Mouse (Mus musculus): Measurements from ENCODE around the gene Fpr2. TPM values are rescaled to one million over a fixed set of nuclear protein-coding genes. Genes with fewer than 3 reads are reported as not detected.

Fpr2 gene
- total RNA-seq, 1 experiment = not detected

DNA sequence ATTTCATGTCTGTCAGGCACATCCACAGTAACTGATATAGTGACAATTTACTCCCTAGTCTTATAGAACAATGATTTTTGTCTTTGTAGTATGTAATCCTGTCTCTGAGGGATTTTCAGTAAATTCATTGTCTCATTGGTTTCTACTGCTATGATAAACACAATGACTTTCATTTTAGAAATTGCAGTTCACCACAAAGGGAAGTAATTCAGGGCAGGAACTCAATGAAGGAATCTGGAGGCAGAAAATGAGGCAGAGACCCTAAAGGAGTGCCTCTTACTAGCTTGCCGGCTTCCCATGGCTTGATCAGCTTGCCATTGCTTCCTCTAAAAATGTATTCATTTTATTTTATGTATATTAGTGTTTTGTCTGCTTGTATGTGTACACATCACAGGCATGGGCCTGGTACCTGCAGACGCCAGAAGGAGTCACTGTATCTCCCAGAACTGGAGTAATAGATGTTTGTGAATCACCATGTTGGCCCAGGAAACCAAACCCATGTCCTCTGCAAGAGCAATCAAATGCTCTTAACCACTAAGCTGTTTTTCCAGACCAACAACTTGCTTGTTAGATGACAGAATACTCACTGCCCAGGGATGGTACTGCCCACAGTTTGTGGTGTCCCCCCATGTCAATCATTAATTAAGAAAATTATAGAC, 16.6 kb upstream of the Fpr2 start:
- no peaks in the 10 kb centered on the region for H3K9me3 ChIP-seq (ENCODE audit: control insufficient read depth, insufficient read depth, low read depth, low read length)
- no peak overlapping the region for H3K4me3 ChIP-seq (ENCODE audit: insufficient read depth in 1 of 2, low read depth in 1 of 2, low read length in 2 of 2, poor library complexity in 1 of 2, severe bottlenecking in 1 of 2)
- TF ChIP-seq ZC3H11A (IDR thresholded peaks at IDR 0.05; ENCODE audit: borderline replicate concordance, low read depth, low read length) (no peak), HCFC1 (IDR thresholded peaks at IDR 0.05; ENCODE audit: borderline replicate concordance, insufficient read depth, low read length) (no peak), CHD2 (IDR thresholded peaks at IDR 0.05; ENCODE audit: low read depth, low read length) (no peak), ZNF384 (IDR thresholded peaks at IDR 0.05; ENCODE audit: low read depth, low read length) (no peak), MAFK (IDR thresholded peaks at IDR 0.05; ENCODE audit: insufficient read depth, low read depth, low read length) (no peak)
- no peak for DNase-seq (ENCODE audit: low read depth, low spot score)
- no peak overlapping the region for H3K27ac ChIP-seq (ENCODE audit: insufficient read depth, low read depth, low read length, poor library complexity, severe bottlenecking)
- no peaks in the 10 kb centered on the region for H3K4me1 ChIP-seq (ENCODE audit: control insufficient read depth in 2 of 2, insufficient read depth in 2 of 2, low read length in 2 of 2, poor library complexity in 1 of 2)
- in situ Hi-C loops (cut with MboI; ENCODE audit: low sequenced_read_pairs in 2 of 2, unreplicated experiment in 2 of 2) = no loop called here
- no peak overlapping the region for H3K9ac ChIP-seq (ENCODE audit: insufficient read depth, low read depth, low read length, poor library complexity, severe bottlenecking)
- H3K36me3 ChIP-seq (ENCODE audit: control insufficient read depth, insufficient read depth, low read length, poor library complexity, severe bottlenecking) = no peaks in the 10 kb centered on the region

DNA sequence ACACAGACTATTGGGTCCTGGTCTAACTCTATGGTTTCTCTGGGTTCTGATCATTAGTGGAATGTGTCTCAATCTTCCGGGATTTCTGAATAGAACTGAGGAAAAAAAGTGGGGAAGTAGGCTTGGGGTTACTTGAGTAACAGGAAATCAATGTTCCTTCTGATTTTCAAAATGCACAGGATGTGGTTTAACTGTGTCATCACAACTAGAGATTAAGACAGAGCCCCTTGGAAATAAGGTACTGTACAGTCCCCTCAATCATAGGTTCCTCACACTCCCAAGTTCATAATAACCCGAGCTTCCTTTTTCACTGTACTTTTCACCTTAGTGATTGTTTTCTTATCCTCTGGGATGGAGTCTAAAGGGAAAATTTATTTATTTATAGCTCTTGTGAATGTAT, 15.9 kb upstream of the Fpr2 start:
- H3K9me3 ChIP-seq (ENCODE audit: control insufficient read depth, insufficient read depth, low read depth, low read length) = no peaks in the 10 kb centered on the region
- in situ Hi-C loops (cut with MboI; ENCODE audit: low sequenced_read_pairs in 2 of 2, unreplicated experiment in 2 of 2) = no loop called here
- no peak for DNase-seq (ENCODE audit: low read depth, low spot score)
- H3K4me1 ChIP-seq (ENCODE audit: control insufficient read depth in 2 of 2, insufficient read depth in 2 of 2, low read length in 2 of 2, poor library complexity in 1 of 2) = no peaks in the 10 kb centered on the region
- no peaks in the 10 kb centered on the region for H3K36me3 ChIP-seq (ENCODE audit: control insufficient read depth, insufficient read depth, low read length, poor library complexity, severe bottlenecking)
- H3K9ac ChIP-seq (ENCODE audit: insufficient read depth, low read depth, low read length, poor library complexity, severe bottlenecking) = no peak overlapping the region
- H3K27ac ChIP-seq (ENCODE audit: insufficient read depth, low read depth, low read length, poor library complexity, severe bottlenecking) = no peak overlapping the region
- no peak overlapping the region for H3K4me3 ChIP-seq (ENCODE audit: insufficient read depth in 1 of 2, low read depth in 1 of 2, low read length in 2 of 2, poor library complexity in 1 of 2, severe bottlenecking in 1 of 2)
- no peak for TF ChIP-seq CHD2 (IDR thresholded peaks at IDR 0.05; ENCODE audit: low read depth, low read length)
- TF ChIP-seq ZC3H11A (IDR thresholded peaks at IDR 0.05; ENCODE audit: borderline replicate concordance, low read depth, low read length) = no peak
- no peak for TF ChIP-seq HCFC1 (IDR thresholded peaks at IDR 0.05; ENCODE audit: borderline replicate concordance, insufficient read depth, low read length)
- no peak for TF ChIP-seq MAFK (IDR thresholded peaks at IDR 0.05; ENCODE audit: insufficient read depth, low read depth, low read length)
- TF ChIP-seq ZNF384 (IDR thresholded peaks at IDR 0.05; ENCODE audit: low read depth, low read length) = no peak

DNA sequence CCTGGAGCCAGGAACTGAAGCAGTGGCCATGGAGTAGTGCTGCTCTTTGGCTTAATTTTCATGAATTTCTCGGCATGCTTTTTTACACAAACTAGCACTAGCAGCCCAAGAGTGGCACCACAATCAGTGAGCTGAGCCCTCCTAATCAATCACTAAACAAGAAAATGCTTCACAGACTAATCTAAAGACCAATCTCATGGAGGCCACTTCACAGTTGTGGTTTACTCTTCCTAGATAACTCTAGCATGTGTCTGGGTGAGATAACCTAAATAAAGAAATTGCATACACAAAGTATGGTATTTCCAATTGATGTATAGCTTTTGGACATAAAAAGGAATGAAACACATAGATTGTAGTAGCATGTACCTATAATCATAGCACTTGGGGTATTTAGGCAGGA, 8.3 kb upstream of the Fpr2 start:
- Histone ChIP-seq H3K36me3 (ENCODE audit: control insufficient read depth, insufficient read depth, low read length, poor library complexity, severe bottlenecking) (no peaks in the 10 kb centered on the region), H3K9me3 (ENCODE audit: control insufficient read depth, insufficient read depth, low read depth, low read length) (no peaks in the 10 kb centered on the region), H3K9ac (ENCODE audit: insufficient read depth, low read depth, low read length, poor library complexity, severe bottlenecking) (no peak overlapping the region), H3K4me1 (ENCODE audit: control insufficient read depth in 2 of 2, insufficient read depth in 2 of 2, low read length in 2 of 2, poor library complexity in 1 of 2) (no peaks in the 10 kb centered on the region), H3K27ac (ENCODE audit: insufficient read depth, low read depth, low read length, poor library complexity, severe bottlenecking) (no peak overlapping the region), H3K4me3 (ENCODE audit: insufficient read depth in 1 of 2, low read depth in 1 of 2, low read length in 2 of 2, poor library complexity in 1 of 2, severe bottlenecking in 1 of 2) (no peak overlapping the region)
- TF ChIP-seq ZNF384 (IDR thresholded peaks at IDR 0.05; ENCODE audit: low read depth, low read length) (no peak), HCFC1 (IDR thresholded peaks at IDR 0.05; ENCODE audit: borderline replicate concordance, insufficient read depth, low read length) (no peak), MAFK (IDR thresholded peaks at IDR 0.05; ENCODE audit: insufficient read depth, low read depth, low read length) (no peak), CHD2 (IDR thresholded peaks at IDR 0.05; ENCODE audit: low read depth, low read length) (no peak), ZC3H11A (IDR thresholded peaks at IDR 0.05; ENCODE audit: borderline replicate concordance, low read depth, low read length) (no peak)
- no peak for DNase-seq (ENCODE audit: low read depth, low spot score)
- in situ Hi-C loops (cut with MboI; ENCODE audit: low sequenced_read_pairs in 2 of 2, unreplicated experiment in 2 of 2) = no loop called here

DNA sequence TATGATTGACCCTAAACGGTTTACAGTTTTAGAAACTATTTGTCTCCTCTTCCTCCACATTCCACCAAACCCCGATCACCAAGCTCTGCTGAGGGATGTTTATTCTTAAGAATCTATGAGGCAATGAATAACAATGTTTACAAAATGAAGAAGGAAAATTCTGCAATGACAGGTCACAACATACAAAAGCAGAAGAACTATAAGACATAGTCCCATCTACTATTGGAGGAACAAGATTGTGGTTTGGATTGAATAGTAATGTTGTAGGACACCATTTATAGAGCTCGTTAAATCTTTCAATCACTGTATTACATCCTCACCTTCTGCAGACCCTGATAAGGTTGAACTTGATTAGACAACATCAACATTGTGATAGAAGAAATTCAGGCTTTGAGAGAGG, 5.0 kb upstream of the Fpr2 start:
- Histone ChIP-seq H3K4me1 (ENCODE audit: control insufficient read depth in 2 of 2, insufficient read depth in 2 of 2, low read length in 2 of 2, poor library complexity in 1 of 2) (no peaks in the 10 kb centered on the region), H3K27ac (ENCODE audit: insufficient read depth, low read depth, low read length, poor library complexity, severe bottlenecking) (no peak overlapping the region), H3K36me3 (ENCODE audit: control insufficient read depth, insufficient read depth, low read length, poor library complexity, severe bottlenecking) (no peaks in the 10 kb centered on the region), H3K4me3 (ENCODE audit: insufficient read depth in 1 of 2, low read depth in 1 of 2, low read length in 2 of 2, poor library complexity in 1 of 2, severe bottlenecking in 1 of 2) (no peak overlapping the region), H3K9me3 (ENCODE audit: control insufficient read depth, insufficient read depth, low read depth, low read length) (no peaks in the 10 kb centered on the region), H3K9ac (ENCODE audit: insufficient read depth, low read depth, low read length, poor library complexity, severe bottlenecking) (no peak overlapping the region)
- no peak for TF ChIP-seq CHD2 (IDR thresholded peaks at IDR 0.05; ENCODE audit: low read depth, low read length)
- TF ChIP-seq ZC3H11A (IDR thresholded peaks at IDR 0.05; ENCODE audit: borderline replicate concordance, low read depth, low read length) = no peak
- no peak for TF ChIP-seq HCFC1 (IDR thresholded peaks at IDR 0.05; ENCODE audit: borderline replicate concordance, insufficient read depth, low read length)
- TF ChIP-seq ZNF384 (IDR thresholded peaks at IDR 0.05; ENCODE audit: low read depth, low read length) = no peak
- no peak for DNase-seq (ENCODE audit: low read depth, low spot score)
- in situ Hi-C loops (cut with MboI; ENCODE audit: low sequenced_read_pairs in 2 of 2, unreplicated experiment in 2 of 2) = loop anchor here in 1 of 2 experiments (10.0 kb wide), 1 partner anchor 108 kb away; no protein-coding TSS in a partner anchor

Measured in ES-E14 (cell line).